Mouse (Mus musculus) heart, postnatal 10 days (tissue): ENCODE data around the gene Gpr137. TPM values are rescaled to one million over a fixed set of nuclear protein-coding genes. Genes with fewer than 3 reads are reported as not detected.

Experiments used
- DNase-seq, 2 experiments: peaks; one replicate each; pipeline ENCODE4 v3.0.0; 2021
- intact Hi-C: fragments of 180-260 bp; cut with DNase I; formaldehyde crosslinking; loops from one replicate; pipeline ENCODE4 v1.15.1; 2025
- total RNA-seq, 2 experiments: library from RNA; stranded (reverse); gene quantifications; 2 replicates each; pipeline ENCODE4 v1.2.3; 2021

Gene Gpr137
- total RNA-seq, 2 experiments from 2014 or later = 28.8 to 32.4 TPM

DNA sequence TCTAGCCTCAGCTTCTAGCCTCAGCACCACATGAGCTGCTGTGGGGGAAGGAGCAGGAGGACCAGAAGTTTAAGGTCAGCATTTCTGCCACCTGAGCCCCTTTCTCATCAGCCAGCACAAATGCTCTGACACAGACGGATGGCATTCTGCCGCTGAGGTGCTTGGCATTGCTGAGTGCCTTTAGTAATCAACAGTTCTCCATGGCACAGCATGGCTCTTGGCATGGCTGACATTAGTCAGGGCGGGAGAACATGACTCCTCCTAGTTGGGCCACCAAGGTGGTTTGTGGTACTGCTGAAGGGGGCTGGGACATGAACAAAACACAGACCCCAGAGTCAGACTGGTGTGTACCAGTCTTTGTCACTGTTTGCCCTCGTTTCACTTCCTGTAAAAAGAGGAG lies 5.9 kb upstream of the Gpr137 start:
- DNase-seq = no peak
- intact Hi-C loops = no loop called here

DNA sequence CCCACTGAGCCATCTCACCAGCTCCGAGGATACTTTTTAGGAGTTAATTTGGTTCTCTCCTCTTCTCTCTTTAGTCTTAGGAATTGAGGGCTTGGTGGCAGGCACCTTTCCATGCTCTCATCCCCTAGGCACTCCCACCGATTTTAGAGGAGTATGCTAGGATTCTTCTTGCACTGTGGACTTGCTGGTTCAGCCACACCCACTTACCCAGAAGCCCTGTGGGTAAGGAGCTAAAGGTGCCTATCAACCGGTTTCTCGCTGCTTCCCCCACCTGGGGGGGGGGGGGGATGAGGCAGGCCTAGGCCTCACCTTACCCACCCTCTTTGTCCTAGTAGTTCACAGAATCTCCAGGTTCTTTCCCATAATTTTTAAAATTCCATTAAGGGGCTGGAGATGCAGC lies 5.5 kb upstream of the Gpr137 start:
- intact Hi-C loops = no loop called here
- no peak for DNase-seq

DNA sequence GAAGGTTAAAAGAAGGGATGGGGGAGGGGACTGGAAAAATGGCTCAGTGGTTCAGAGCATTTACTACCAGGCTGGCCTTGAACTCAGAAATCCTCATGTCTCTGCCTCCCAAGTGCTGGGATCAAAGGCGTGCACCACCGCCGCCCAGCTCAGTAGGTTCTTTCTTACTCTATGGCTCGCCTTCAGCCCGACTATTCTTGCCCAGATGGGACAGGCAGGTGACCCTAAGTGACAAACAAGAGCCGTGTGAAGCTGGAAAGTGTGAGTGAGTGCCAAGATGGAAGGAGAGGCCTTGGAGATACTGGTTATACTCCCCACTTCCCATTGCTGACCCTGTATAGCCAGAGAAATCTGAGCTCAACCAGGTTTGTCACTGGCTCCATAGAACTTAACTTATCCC lies 1.4 kb upstream of the Gpr137 start:
- no peak for DNase-seq
- intact Hi-C loops = loop anchor here (2.0 to 5.0 kb wide), 2 partner anchors 34 to 699 kb away; partner anchors contain the start of gene Plcb3

DNA sequence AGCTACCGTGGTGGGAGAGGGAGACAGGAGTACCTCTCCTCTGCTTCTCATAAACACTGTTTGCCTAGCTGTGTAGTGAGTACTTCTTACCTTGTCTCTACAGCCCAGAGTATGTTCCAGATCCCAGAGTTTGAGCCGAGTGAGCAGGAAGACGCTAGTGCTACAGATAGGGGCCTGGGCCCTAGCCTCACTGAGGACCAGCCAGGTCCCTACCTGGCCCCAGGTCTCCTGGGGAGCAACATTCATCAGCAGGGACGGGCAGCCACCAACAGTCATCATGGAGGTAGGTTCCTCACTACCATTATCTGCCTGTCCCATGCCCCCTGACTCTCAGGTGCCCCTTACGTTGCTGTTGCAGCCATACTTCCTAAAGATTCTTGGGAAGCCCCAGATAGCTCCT lies 484 bp upstream of the Gpr137 start:
- intact Hi-C loops = loop anchor here (1.0 to 5.0 kb wide), 2 partner anchors 9 to 35 kb away; partner anchors contain the start of gene Plcb3
- DNase-seq = no peak

DNA sequence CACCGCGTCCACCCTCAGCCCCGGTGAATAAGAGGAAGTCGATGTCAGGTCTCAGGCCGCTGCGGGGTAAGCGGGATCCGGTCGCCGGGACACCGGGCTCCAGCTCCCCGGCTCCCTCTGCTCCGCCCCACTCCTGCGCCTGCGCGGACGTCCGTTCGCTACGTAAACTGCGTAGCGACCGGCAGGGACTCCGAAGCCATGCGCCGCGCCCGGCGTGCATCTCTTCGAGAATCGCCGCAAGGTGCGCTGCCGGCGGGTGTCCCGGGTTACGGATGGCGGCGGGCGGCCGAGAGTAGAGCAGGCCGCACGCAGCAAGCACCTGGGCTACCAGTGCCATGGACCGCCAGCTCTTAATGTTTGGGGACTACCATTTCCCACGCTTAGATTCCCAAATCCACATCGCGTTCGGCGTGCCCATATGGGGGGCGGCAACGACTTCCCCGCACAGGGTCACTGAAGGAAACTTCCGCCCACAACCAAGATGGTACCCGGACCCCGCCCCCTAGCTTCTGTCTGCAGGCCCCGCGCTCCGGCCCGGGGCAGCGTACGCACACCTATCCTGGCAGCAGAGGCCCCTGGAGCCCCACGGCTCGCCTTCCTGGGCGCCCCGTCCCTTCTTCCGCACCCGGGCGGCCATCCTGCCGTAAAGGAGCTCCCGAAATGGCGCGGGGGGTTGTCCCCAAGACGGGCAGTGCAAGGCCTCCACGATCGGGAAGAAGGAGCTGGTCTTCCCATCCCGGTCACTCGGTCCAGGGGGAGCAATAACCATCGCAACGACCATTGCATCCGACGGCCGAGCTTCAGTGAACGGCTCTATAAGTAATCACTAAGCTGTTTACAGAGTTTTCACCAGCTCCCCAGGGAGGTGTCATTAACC lies 670 bp downstream of the Gpr137 start, which contains the start of gene Bad:
Bad (plus strand) TSS at position 490 of the 877 bp plus-strand sequence.
- DNase-seq = peak; percentile 96 to 97
- intact Hi-C loops = loop anchor here (1.0 to 5.0 kb wide), 3 partner anchors 10 to 36 kb away; partner anchors contain the start of gene Plcb3

DNA sequence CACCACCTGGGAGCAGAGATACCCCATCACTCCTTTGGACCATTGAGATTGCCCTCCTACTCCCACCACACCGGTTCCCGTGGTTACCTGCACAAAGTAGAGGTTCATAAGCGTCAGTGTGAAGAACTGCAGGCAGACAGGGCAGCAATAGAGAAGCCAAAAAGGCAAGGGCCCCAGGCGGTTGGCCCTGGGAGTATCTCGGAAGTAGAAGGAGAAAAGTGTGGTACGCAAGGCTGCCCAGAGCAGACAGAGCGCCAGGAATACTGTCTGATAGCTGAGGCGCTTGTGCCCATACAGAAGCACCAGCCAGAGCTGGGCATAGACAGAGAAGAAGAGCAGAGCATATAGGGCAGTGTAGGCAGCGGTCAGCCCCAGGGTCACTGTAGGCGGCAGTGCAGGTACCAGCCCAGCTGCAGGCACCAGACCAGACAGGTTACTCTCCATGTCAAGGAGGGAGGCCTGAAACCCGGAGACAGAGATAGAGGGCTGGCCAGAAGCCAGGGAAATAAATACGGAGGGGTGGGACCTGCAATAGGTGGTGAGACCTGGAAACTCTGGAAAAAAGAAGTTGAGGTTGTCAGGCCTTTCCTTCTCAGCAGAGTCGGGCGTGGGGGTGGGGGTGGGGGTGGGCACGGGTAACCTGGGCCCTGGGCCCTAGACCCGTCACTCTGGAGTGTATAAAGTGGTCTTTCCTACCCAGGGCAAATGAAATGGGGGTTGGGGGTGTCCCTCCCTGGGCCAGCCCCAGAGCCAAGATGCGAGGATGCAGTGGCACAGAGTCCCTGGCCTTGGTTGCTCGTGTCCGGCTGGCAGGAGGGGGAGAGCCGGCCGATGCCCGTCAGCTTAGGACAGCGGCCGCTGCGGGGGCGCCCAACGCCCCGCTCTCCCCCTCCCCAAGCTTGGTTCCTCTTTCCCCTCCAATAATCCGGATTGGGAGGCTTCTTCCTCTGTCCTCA lies 1.6 kb downstream of the Gpr137 start:
- intact Hi-C loops = loop anchor here (2.0 to 5.0 kb wide), 2 partner anchors 18 to 37 kb away; partner anchors contain the start of gene Plcb3
- DNase-seq = peak in 1 of 2 experiments; percentile 32

DNA sequence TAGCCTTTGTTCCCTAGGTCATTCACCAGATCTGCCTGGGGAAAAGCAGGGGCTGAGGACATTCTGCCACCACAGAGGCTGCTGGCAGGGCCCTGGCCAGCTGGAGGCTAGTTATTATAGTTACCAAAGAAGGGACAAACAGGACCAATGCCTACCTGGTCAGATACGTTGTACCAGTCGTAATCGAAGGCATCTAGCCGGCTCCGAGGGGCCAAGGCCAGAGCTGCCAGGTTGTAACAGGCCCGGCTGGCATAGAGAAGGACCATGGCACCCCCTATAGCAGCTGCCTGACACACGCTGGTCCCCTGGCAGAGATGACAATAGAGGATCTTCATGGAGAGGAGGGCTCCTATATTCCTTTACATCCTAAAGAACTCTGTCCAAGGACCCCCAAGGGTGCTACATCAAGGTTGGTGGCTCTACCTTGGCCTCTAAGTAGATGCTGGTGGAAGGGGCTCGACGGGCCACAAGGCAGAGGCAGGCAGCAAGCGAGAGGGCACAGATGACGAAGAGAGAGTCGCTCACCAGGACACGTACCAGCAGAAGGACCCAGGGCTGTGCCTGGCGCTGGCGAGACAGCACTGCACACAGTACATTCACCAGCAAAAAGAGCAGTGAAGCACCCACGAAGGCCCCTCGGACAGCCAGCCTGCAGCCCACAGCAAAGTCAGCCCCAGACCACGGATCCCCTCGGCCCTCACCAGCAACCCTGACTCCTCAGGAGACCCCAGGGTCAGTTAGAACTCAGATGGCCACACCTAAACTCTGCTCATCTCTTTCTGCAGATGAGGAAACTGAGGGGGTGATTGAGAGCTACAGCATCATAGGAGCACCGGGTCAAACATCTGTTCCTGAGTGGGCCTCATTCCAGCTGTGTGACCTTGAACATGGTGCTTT lies 2.9 kb downstream of the Gpr137 start:
- intact Hi-C loops = loop anchor here (2.0 to 5.0 kb wide), 2 partner anchors 17 to 38 kb away; partner anchors contain the start of gene Plcb3
- no peak for DNase-seq

DNA sequence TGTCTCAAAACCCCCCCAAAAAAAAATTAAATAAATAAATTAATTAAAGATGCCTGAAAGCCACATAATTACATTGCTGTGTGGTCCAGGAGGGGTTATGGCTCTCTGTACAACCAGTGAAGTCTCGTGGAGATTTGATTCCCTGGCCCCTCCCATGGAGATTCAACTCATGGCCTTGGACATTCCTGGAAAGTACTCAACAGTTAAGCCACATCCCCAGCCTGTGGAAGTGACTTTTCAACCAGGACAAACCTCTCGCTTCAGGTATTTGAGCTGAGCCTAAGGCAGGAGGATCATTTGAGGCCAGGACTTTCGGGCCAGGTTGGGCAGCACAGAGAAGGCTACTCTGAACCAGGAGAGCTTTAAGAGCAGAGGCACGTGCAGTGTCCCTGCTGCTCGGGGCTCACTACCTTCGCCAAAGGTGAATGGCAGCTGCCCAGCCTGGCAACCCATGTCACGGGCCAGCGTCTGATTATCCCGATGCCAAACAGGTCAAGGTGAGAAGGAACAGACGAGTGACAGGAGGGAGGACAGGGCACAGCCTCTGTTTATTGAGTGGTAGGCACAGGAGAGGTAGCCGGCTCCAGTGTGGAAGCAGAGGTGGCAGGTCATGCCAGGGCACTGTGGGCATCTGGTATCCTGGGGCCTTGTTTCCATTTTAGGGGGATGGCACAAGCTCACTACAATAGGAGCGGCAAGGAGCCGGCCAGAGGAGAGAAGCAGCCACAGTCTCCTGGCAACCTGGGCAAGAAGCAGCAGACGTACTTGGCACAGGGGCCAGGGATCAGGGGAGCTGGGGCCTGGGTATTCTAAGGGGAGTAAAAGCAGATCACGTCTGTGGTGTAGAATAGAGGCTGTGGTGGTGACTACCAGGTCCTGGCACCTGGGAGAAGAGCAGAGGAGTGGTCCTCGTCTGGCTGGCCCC lies 4.5 kb downstream of the Gpr137 start:
- peak; percentile 46 to 65 for DNase-seq
- intact Hi-C loops = no loop called here

DNA sequence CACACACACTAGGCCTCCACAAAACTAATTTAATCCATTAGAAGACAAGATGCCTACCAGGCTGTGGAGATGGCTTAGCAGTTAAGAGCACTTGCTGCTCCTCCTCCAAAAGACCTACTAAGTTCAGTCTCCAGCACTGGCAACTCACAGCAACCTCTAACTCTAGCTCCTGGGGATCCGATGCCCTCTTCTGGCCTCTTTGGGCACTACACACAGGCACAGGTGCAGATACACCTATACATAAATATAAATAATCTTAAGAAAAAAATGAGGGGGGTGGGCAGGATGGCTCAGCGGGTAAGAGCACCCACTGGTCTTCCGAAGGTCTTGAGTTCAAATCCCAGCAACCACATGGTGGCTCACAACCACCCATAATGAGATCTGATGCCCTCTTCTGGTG lies 6.0 kb downstream of the Gpr137 start:
- intact Hi-C loops = no loop called here
- DNase-seq = no peak

DNA sequence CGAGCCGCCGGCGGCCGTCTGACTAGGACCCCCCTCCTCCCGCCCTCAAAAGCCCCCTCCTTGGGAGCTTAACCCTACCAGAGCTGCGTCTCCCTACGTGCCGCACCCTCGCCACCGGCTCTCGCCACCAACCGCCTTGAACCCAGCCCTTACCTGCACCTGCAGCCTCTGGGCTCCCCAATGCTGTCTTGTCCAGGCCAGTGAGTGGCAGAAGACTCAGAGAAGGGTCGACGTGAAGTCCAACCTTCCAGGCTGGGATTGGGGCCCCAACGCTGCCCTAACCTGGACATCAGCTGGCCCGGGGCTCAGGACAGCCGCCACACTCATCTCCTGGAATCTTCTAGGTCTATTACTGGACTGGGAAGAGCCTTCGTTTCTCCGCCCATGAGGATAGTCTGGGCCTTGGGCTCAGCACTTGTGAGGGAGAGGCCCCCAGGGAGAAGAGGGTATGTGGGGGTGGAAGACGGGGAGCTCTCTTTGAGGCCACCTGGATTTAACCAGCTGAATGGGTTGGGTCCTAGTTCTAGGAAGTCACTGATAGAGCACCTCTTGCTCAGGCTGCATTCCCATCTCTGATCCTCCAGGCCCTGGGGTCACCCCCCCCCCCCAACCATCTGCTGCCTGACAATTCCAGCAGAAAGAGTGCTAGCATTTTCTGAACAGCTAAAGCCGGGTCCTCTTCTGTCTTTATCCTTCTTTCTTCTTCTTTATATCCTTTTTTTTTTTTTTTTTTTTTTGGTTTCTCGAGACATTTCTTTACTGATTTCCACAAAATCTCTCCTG lies 7.9 kb downstream of the Gpr137 start, which contains the start of gene Kcnk4:
Kcnk4 (minus strand) TSS at position 321 of the 783 bp plus-strand sequence.
- no peak for DNase-seq

DNA sequence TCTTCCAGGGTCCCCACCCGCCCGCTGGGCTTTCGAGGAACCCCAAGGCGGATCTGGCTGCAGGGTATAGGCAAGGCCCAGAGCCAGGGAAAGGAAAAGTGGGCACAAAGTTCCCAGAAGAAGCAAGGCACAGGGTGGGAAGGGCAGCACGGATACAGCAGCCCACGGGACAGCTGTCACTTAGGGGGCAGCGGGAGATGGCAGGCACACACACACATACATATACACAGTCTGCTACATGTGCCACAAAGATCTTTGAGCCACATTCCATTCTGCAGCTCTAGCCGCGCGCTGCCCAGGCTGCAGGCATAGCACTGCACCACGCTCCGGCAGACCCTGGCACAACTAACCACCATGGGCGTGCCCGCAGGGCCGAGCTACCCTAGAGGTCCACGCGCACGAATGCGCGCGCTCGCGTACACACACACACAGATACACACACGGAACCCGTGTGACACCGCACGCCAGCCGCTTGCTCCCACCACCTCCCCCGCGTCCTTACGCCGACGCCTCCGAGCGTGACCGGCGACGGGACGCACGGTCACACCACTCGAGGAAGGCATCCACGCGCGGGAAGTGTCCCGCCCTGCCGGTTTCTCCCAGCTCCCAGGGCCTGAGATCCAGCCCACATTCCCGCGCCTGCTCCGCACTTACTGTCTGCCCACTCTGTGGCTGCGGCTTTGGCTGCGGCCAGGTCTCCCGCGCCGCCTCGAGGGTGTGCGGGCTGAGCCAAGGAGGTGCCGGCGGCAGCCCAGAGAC lies 8.7 kb downstream of the Gpr137 start:
- peak in 1 of 2 experiments; percentile 44 for DNase-seq
- intact Hi-C loops = no loop called here

More for the DNA sequence above, 7.9 kb downstream of the Gpr137 start, which contains the start of gene Kcnk4:
- intact Hi-C loops = no loop called here

DNA sequence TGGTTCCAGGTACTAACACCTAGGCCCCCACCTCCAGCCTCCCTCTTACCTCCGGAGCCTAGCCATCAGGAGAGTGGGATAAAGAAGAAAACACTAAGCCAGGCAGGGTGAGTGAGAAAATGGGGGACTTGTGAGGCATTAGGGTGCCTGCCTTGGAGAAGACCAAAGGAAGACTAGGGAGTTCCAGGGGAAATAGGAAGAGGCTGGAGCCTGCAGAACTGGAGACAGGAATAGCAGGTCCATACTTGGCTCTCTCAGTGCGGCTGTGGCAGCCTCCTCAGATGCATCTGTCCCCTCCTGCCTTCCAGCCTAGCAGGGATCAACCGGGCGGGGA lies 9.2 kb downstream of the Gpr137 start:
- DNase-seq = no peak
- intact Hi-C loops = no loop called here

DNA sequence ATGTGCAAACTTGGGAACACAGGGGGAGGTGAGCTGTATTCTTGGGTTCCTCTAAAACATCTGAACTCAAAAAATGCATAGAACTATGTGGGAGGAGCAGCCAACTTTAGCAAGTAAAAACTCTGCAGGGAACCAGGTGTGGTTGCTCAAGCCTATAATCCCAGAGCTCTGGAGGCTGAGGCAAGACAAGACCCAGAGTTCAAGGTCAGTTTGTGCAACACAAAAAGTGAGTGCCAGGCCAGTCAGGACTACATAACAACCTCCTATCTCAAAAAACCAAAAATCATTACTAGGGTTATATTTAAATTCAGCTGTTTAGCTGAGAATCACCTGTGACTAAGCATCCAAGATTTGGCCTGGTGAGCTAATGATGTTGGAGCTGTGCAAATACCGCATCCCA lies 10.3 kb downstream of the Gpr137 start:
- no peak for DNase-seq
- intact Hi-C loops = no loop called here

DNA sequence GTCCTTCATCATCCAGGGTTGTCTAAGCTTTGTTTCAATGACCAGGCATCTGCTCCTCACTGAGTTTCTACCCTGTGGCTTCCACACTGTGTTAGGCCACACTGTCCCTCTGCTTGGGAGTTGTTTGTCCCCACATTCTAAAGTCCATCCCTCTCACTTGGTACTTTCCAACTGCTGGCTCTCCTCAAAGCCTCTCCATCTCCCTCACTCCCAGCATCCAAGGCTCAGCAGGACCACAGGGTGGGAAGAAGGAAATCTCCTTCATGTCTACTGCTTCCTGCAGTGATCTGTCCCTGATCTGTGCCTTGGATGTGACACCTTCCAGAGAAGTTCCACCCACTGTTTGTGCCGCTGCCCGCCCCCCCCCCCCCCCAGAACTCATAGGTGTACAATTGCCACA lies 11.3 kb downstream of the Gpr137 start:
- intact Hi-C loops = no loop called here
- no peak for DNase-seq

DNA sequence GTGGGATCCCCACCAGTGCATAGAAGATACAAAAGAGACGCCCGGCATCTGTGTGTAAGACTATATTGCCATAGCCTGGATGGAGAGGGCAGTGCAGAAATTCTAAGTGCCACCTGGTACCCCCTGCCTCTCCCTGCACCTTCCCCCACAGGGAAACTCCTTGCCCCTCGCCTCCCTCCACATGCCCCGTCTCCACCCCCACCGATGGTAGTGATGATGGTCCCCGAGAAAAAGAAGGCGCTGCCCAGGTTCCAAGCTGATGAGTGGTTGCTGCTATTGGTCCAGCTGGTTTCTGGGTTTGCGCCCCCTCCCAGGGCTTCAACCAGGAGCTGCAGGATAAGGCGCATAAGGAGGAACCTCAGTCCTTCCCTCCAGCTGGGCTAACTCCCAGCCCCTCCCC lies 14.2 kb downstream of the Gpr137 start:
- no peak for DNase-seq
- intact Hi-C loops = no loop called here

DNA sequence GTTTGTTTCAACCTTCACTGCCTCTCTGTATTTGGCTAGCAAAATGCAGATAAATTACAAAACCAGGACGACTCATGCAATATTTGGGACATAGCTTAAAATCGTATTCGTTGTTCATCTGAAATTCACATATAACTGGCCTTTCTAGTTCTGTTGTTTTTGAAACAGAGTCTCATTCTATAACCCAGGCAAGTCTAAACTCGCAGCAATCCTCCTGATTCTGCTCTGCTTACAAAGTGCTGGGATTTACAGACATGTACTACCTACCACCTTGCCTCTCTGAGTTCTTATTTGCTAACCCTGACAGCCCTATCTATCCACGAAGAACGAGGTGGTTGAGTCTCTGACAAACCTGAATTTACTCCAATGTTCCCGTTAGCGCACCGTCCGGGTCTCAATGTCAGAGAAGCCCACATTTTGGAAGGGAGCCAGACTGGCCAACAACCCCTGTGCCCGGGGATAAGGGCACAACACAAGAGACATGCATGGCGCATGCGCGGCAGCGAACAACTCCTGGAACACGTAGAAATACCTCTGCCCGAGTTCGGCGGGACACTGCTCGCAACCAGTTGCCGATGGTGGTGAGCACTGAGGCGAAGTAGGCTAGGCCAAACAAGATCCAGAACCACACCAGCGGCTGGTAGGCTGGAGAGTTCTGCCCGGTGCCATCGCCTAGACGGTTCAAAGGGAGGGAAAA lies 15.6 kb downstream of the Gpr137 start:
- peak; percentile 52 to 56 for DNase-seq
- intact Hi-C loops = no loop called here
